Mouse (Mus musculus) myocyte (in vitro differentiated cells): Measurements from ENCODE around the gene Tenm4.

Experiments used
- MAX ChIP-seq: IDR thresholded peaks from one replicate; pipeline ENCODE4 v1.6.1; 2011; ENCODE audit warnings: low read depth, mild to moderate bottlenecking, control low read depth
- POLR2AphosphoS2 ChIP-seq: IDR thresholded peaks from one replicate; pipeline ENCODE4 v1.6.1; 2011; ENCODE audit warnings: low read depth, control low read depth; ENCODE audit not compliant: insufficient read length
- TCF12 ChIP-seq: IDR thresholded peaks from one replicate; pipeline ENCODE4 v1.6.1; 2011; ENCODE audit warnings: mild to moderate bottlenecking, control low read depth; ENCODE audit not compliant: poor library complexity, insufficient read depth, severe bottlenecking
- USF1 ChIP-seq: IDR thresholded peaks from one replicate; pipeline ENCODE4 v1.6.1; 2011; ENCODE audit warnings: low read depth, mild to moderate bottlenecking, control low read depth, moderate library complexity

DNA sequence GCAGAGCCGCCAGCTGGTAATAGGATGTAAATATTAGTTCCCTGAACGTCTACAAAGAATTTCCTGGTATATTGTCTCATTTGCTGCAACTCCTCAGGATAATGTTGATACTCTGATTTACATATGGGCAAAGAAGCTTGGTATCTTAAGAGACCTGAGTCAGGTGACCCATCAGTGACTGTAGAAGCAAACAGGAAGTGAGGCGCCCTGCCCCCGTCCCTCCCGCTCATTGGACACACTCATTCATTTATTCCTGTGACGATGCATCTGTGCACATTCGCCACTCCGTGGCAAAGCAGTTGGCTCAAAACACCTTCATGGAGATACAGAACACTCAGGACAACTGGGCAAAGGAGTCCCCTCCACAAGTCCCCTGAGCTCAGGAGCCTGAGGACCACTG is 699.4 kb downstream of the Tenm4 start:
- TF ChIP-seq POLR2AphosphoS2 = no peak
- TF ChIP-seq TCF12 = no peak
- no peak for TF ChIP-seq MAX
- TF ChIP-seq USF1 = no peak
